Mouse (Mus musculus): Measurements from ENCODE around the gene Fbxl5.

DNA sequence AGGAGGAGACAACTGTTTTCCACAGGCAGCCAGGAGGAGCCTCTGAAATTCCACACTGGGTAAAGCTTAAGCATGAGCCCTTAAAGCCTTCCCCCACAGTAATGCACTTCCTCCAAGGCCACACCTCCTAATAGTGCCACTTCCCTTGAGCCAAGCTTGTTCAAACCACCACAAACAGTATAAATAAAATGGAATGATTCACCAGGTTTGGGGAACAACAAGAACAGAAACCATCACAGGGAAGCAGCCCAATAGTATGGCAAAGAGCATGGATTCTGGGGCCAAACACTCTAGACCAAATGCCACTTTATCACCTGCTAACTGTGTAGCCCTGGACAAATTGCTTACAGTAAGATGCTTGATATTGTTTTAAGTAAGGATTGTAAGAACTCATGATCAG lies 26.1 kb upstream of the Fbxl5 start:
- TF ChIP-seq POLR2A (IDR thresholded peaks at IDR 0.05; ENCODE audit: borderline replicate concordance, extremely low read depth, low read depth, low read length) (no peak), CTCF (IDR thresholded peaks at IDR 0.05; ENCODE audit: insufficient read depth, low read length) (no peak)

Measured in lung, adult 2 months (tissue).